Mouse (Mus musculus) liver, embryonic 11.5 days (tissue): ENCODE measurements at regions not wholly inside any gene's neighbourhood (a gene's known extent, or its start where the extent isn't known, plus 50 kb on each side); places are given as distances from the start of the nearest gene placed in this dataset.
A peak's percentile ranks its signal among the peaks of the same experiment; 100 is the strongest.

ENCODE experiments used
- ATAC-seq: fragments of 200-750 bp; cut with Nextera tagmentation; replicated peaks from 2 replicates; pipeline ENCODE4 v1.8.0; 2017; ENCODE audit warnings: moderate number of reproducible peaks, mild to moderate bottlenecking, moderate TSS enrichment, moderate library complexity; ENCODE audit not compliant: low FRiP score
- DNase-seq: peaks from one replicate; pipeline ENCODE4 v3.0.0-alpha.2; 2017; ENCODE audit warnings: low spot score
- H3K27ac ChIP-seq: fragments of 300-500 bp; sonication (generic); 2 replicates; pipeline ENCODE4 v1.5.1; 2014; ENCODE audit warnings: mild to moderate bottlenecking, low read depth, low read length, control low read depth
- H3K27me3 ChIP-seq: fragments of 300-500 bp; sonication (generic); replicated peaks from 2 replicates; pipeline ENCODE4 v1.6.1; 2014; ENCODE audit warnings: low read length, mixed read lengths; ENCODE audit not compliant: control insufficient read depth, insufficient read depth
- H3K36me3 ChIP-seq: fragments of 300-500 bp; sonication (generic); 2 replicates; pipeline ENCODE4 v1.6.1; 2014; ENCODE audit warnings: mild to moderate bottlenecking, low read length, moderate library complexity, mixed read lengths; ENCODE audit not compliant: control insufficient read depth, insufficient read depth
- H3K4me1 ChIP-seq: fragments of 300-500 bp; sonication (generic); replicated peaks from 2 replicates; pipeline ENCODE4 v1.6.1; 2014; ENCODE audit warnings: low read length, mixed read lengths; ENCODE audit not compliant: control insufficient read depth, insufficient read depth
- H3K4me2 ChIP-seq: fragments of 300-500 bp; sonication (generic); 2 replicates; pipeline ENCODE4 v1.6.1; 2014; ENCODE audit warnings: mild to moderate bottlenecking, control low read depth, moderate library complexity
- H3K4me3 ChIP-seq: fragments of 300-500 bp; sonication (generic); 2 replicates; pipeline ENCODE4 v1.5.1; 2014; ENCODE audit warnings: low read depth, low read length, control low read depth
- H3K9ac ChIP-seq: fragments of 300-500 bp; sonication (generic); 2 replicates; pipeline ENCODE4 v1.6.1; 2014; ENCODE audit warnings: low read depth, low read length, control low read depth
- H3K9me3 ChIP-seq: fragments of 300-500 bp; sonication (generic); 2 replicates; pipeline ENCODE4 v1.6.1; 2016; ENCODE audit warnings: low read length, inconsistent platforms, mixed read lengths; ENCODE audit not compliant: control insufficient read depth
- WGBS: fragments of 180-500 bp; shearing (Covaris S2); extraction: QIAGEN DNeasy Blood & Tissue Kit; methylation state at CpG from one replicate; pipeline ENCODE4 v1.1.7; 2014; 5-methylcytosine and 5-hydroxymethylcytosine counted together

DNA sequence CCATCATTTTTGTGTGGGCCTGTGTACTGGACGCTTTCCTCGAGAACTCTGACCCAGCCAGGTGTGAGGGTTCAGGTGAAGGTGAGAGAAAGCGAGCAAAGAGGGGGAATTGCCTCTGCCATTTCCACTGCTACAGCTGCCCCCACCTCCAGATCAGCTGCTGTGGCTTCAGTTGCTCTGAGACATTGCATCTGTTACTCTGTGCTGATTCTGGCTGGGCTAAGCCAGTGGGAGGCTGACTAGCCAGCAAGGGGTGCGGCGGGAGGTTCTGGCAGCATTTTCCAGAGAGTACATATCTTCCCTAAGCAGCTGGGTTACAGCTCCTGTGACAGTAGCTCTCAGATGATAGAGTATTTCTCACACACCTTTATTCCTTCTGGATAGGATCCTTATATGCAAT is 712.7 kb upstream of the Cdh18 start:
- Histone ChIP-seq H3K4me1 (no peaks in the 10 kb centered on the region), H3K4me3 (no peak overlapping the region), H3K27ac (no peak overlapping the region), H3K27me3 (no peaks in the 10 kb centered on the region), H3K9ac (no peak overlapping the region), H3K9me3 (no peaks in the 10 kb centered on the region), H3K36me3 (no peaks in the 10 kb centered on the region), H3K4me2 (no peak overlapping the region)
- ATAC-seq (no peak), DNase-seq (no peak)
- WGBS = 79% methylated on average over 5 of the region's 5 CpGs

DNA sequence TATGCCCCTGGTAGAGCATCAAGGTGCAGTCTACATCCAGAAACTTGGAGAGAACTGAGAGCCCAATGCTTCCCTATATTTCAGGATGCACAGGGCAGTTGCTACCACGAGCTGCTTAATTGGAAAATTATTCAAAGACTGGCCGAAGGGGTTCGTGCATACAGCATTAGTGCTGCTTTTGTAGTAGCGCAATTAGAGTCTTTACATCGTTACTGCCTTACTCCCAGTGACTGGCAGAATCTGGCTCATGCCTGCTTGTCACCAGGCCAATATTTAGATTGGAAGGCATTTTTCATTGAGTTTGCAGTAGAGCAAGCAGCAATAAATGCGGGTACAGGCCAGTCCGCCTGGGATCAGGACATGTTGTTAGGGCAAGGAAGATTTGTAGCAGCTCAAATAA is 690.3 kb upstream of the Cdh18 start:
- Histone ChIP-seq H3K4me3 (no peak overlapping the region), H3K9ac (no peak overlapping the region), H3K4me1 (no peaks in the 10 kb centered on the region), H3K27ac (no peak overlapping the region), H3K27me3 (no peaks in the 10 kb centered on the region), H3K9me3 (no peaks in the 10 kb centered on the region; the same call in 1 of the 2 replicates), H3K4me2 (no peak overlapping the region), H3K36me3 (no peaks in the 10 kb centered on the region)
- DNase-seq = no peak
- 81% methylated on average over 7 of the region's 7 CpGs for WGBS
- ATAC-seq = no peak

DNA sequence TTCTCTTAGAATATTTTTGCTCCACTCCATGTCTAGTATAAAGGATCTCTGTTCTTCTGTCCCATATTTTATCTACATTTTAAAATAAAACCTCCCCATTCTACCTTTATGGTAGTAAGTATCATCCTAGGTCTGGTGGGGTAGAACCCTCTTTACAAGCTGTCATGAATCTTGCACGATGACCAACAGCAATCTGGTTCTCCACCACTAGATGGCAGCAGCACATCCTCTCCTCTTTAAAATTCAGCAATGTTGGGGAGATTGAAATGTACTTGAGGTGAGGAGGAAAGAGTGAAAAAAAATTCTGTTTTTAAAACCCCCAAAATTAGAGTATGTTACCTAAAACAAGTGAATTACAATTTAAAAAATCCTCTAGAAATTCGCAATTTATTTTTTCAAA is 663.6 kb upstream of the Cdh18 start:
- H3K27ac ChIP-seq = no peak overlapping the region
- H3K27me3 ChIP-seq = no peaks in the 10 kb centered on the region
- no peak overlapping the region for H3K4me3 ChIP-seq
- H3K4me1 ChIP-seq = no peaks in the 10 kb centered on the region
- no peak overlapping the region for H3K9ac ChIP-seq
- WGBS = 29% methylated on average over 2 of the region's 2 CpGs
- no peaks in the 10 kb centered on the region for H3K9me3 ChIP-seq
- no peaks in the 10 kb centered on the region for H3K36me3 ChIP-seq
- DNase-seq (peak; percentile 32), ATAC-seq (no peak)
- no peak overlapping the region for H3K4me2 ChIP-seq
